Mouse (Mus musculus) liver, embryonic 14 days (tissue): ENCODE data around the gene Cyp4a14. TPM values are rescaled to one million over a fixed set of nuclear protein-coding genes. Genes with fewer than 3 reads are reported as not detected.

Experiments used
- polyA plus RNA-seq: library from polyadenylated mRNA; depleted of rRNA; stranded (reverse); fragments of >200 nt; gene quantifications from 2 replicates; pipeline ENCODE4 v1.2.3, GENCODE M21; 2012; rRNA removed

The Cyp4a14 gene
- 0.01 TPM in 1 of 2 replicates, not detected in the other for polyA plus RNA-seq

DNA sequence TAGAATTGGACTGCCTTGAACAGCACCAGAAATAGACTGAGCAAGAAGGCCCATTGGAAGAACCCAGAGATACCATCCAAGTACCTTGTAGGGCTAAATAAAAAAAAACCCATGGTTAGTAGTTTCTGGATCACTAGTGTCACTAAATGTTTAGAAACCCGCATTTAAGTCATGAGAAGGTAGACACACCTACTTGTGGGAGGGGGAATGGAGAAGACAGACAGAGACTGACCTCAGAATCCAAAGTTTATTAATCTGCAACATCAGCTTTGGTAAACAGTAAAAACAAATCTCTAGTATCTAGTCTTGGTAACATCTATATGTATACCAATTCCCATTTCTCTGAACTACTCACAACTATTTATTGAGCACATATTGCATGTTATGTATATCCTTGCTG, at the start of gene Cyp4a14:
Gene Cyp4a14 (minus strand): TSS at position 142 of the 400 bp plus-strand sequence.

GRCm38 (mm10) chr4:115518000-115518399, 22.1 kb upstream of the Cyp4a14 start, which contains the start of gene Cyp4a10:
Cyp4a10 (plus strand) TSS chr4:115518264.

GRCm38 (mm10) chr4:115452304-115452703, 43.6 kb downstream of the Cyp4a14 start, which contains the start of gene Cyp4a30b:
Cyp4a30b (plus strand) TSS chr4:115452604.

Other genes with a start within 250 kb of the Cyp4a14 start
- not detected in 2 replicates for gene Cyp4a12a, start 197.1 kb downstream of the Cyp4a14 start, polyA plus RNA-seq
- not detected in 2 replicates for gene Cyp4a12b, start 84.5 kb downstream of the Cyp4a14 start, polyA plus RNA-seq
- gene Cyp4a30b, start 43.5 kb downstream of the Cyp4a14 start, polyA plus RNA-seq, result not detected in 2 replicates
- not detected in 2 replicates for gene Cyp4a10, start 22.1 kb upstream of the Cyp4a14 start, polyA plus RNA-seq
- 0.05 TPM in 2 replicates for gene Cyp4a31, start 67.5 kb upstream of the Cyp4a14 start, polyA plus RNA-seq
- gene Cyp4a32, start 104.8 kb upstream of the Cyp4a14 start, polyA plus RNA-seq, result not detected in 2 replicates
- 0.70 and 0.98 TPM in 2 replicates for gene Cyp4b1, start 151.6 kb upstream of the Cyp4a14 start, polyA plus RNA-seq
- gene Efcab14, start 241.6 kb upstream of the Cyp4a14 start, polyA plus RNA-seq, result 8.1 and 8.2 TPM in 2 replicates